Mouse (Mus musculus): ENCODE data around the gene Prdm10.

DNA sequence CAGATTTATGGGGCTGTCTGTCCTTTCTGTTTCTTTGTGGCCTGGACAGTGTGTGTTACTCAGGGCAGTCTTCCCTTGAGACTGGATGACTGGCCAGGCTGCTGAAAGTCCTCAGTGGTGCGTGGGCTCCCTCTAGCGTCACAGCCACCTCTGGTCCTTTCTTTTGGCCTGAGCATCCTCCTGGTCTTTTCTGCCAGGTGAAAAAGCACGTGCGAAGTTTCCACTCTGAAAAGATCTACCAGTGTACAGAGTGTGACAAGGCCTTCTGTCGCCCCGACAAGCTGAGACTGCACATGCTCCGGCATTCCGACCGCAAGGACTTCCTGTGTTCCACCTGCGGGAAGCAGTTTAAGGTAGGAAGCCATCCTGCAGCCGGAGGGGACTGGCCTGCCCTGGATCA lies 68.6 kb downstream of the Prdm10 start:
- TF ChIP-seq CTCF (IDR thresholded peaks at IDR 0.05), result peak; percentile 95
- TF ChIP-seq EP300 (IDR thresholded peaks at IDR 0.05; ENCODE audit: insufficient read depth, low read depth, low read length), result peak; percentile 83; the same call in 1 of the 2 replicates

All from heart, adult 2 months (tissue).